Mouse (Mus musculus): Measurements from ENCODE around the gene Wbp1l.

DNA sequence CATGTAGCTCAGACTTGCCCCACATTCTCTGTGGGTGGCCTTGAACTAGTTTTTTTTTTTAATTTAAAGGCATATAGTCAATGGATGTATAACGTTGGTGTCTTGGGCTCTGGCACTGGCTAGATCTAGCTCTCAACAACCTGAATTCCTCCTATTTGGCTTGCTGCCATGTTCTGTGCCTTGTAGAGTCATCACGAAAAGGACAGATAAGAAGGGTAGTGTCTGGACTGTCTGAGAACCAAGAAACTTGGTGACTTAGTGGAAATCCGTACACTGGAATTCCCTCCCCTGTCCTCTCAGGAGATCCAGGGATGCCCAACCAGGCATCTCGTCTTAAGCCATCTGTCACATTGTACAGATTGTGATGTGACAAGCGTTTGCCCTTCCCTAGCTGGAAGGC is 54.3 kb downstream of the Wbp1l start:
- TF ChIP-seq POLR2A (IDR thresholded peaks at IDR 0.05; ENCODE audit: low read depth, low read length): no peak
- no peak for TF ChIP-seq CTCF (IDR thresholded peaks at IDR 0.05; ENCODE audit: extremely low read depth, insufficient read depth, insufficient read length, insufficient replicate concordance)

Data from spleen, adult 2 months (tissue).